Mouse (Mus musculus) limb, embryonic 11.5 days (tissue): Measurements from ENCODE around the gene Neb. TPM values are rescaled to one million over a fixed set of nuclear protein-coding genes. Genes with fewer than 3 reads are reported as not detected.
"Not testable (repeated sequence)": the region's sequence is repeated elsewhere in the genome, so short reads cannot be mapped to it uniquely, and the experiment has no call there.

ENCODE experiments used
- ATAC-seq: fragments of 200-750 bp; cut with Nextera tagmentation; 2 replicates; pipeline ENCODE4 v1.8.0; 2017; ENCODE audit warnings: low read depth; ENCODE audit not compliant: insufficient number of reproducible peaks, low FRiP score, low TSS enrichment
- DNase-seq: peaks from one replicate; pipeline ENCODE4 v3.0.0-alpha.2; 2015; ENCODE audit warnings: low spot score
- H3K27ac ChIP-seq: fragments of 300-500 bp; sonication (generic); replicated peaks from 2 replicates; pipeline ENCODE4 v1.5.1; 2014; ENCODE audit warnings: low read depth, mild to moderate bottlenecking, low read length
- H3K27me3 ChIP-seq: fragments of 300-500 bp; sonication (generic); 2 replicates; pipeline ENCODE4 v1.6.1; 2014; ENCODE audit warnings: mild to moderate bottlenecking, low read length, mixed read lengths; ENCODE audit not compliant: control insufficient read depth, insufficient read depth
- H3K36me3 ChIP-seq: fragments of 300-500 bp; sonication (generic); 2 replicates; pipeline ENCODE4 v1.6.1; 2014; ENCODE audit warnings: mild to moderate bottlenecking, low read length, moderate library complexity, mixed read lengths; ENCODE audit not compliant: control insufficient read depth, insufficient read depth
- H3K4me1 ChIP-seq: fragments of 300-500 bp; sonication (generic); 2 replicates; pipeline ENCODE4 v1.6.1; 2014; ENCODE audit warnings: low read length, mixed read lengths; ENCODE audit not compliant: control insufficient read depth, insufficient read depth
- H3K4me2 ChIP-seq: fragments of 300-500 bp; sonication (generic); 2 replicates; pipeline ENCODE4 v1.6.1; 2014; ENCODE audit warnings: low read depth, mild to moderate bottlenecking, moderate library complexity; ENCODE audit not compliant: severe bottlenecking
- H3K4me3 ChIP-seq: fragments of 300-500 bp; sonication (generic); 2 replicates; pipeline ENCODE4 v1.5.1; 2014; ENCODE audit warnings: low read depth, low read length
- H3K9ac ChIP-seq: fragments of 300-500 bp; sonication (generic); 2 replicates; pipeline ENCODE4 v1.6.1; 2014; ENCODE audit warnings: mild to moderate bottlenecking, low read length
- H3K9me3 ChIP-seq: fragments of 300-500 bp; sonication (generic); 2 replicates; pipeline ENCODE4 v1.6.1; 2016; ENCODE audit warnings: low read length; ENCODE audit not compliant: control insufficient read depth
- WGBS: fragments of 180-500 bp; shearing (Covaris S2); extraction: QIAGEN DNeasy Blood & Tissue Kit; methylation state at CpG from one replicate; pipeline ENCODE4 v1.1.7; 2014; 5-methylcytosine and 5-hydroxymethylcytosine counted together
- polyA plus RNA-seq: library from polyadenylated mRNA; unstranded; fragments of >200 nt; fragmentation: Nextera tagmentation; extraction: Ambion mirVana; gene quantifications from 2 replicates; pipeline ENCODE4 v1.2.1, GENCODE M21; 2014

The Neb gene
- polyA plus RNA-seq, 1 experiment from 2014 or later: 8.1 TPM

GRCm38 (mm10) chr2:52177726-52178125, 200.5 kb downstream of the Neb start:
- no peak for DNase-seq
- H3K36me3 ChIP-seq: no peaks in the 10 kb centered on the region
- no peak overlapping the region for H3K9ac ChIP-seq
- no peak overlapping the region for H3K4me3 ChIP-seq
- H3K27me3 ChIP-seq: no peaks in the 10 kb centered on the region
- 80% methylated on average over 9 of the region's 9 CpGs for WGBS
- no peak overlapping the region for H3K4me2 ChIP-seq
- H3K4me1 ChIP-seq: no peaks in the 10 kb centered on the region
- no peak for ATAC-seq
- H3K27ac ChIP-seq: no peak overlapping the region
- no peaks in the 10 kb centered on the region for H3K9me3 ChIP-seq

GRCm38 (mm10) chr2:52177184-52177583, 201.1 kb downstream of the Neb start:
- H3K36me3 ChIP-seq: no peaks in the 10 kb centered on the region
- H3K4me3 ChIP-seq: no peak overlapping the region
- H3K27ac ChIP-seq: no peak overlapping the region
- H3K27me3 ChIP-seq: no peaks in the 10 kb centered on the region
- no peak for ATAC-seq
- no peak for DNase-seq
- no peaks in the 10 kb centered on the region for H3K4me1 ChIP-seq
- WGBS: 93% methylated on average over 7 of the region's 7 CpGs
- no peak overlapping the region for H3K9ac ChIP-seq
- H3K4me2 ChIP-seq: no peak overlapping the region
- no peaks in the 10 kb centered on the region for H3K9me3 ChIP-seq

GRCm38 (mm10) chr2:52176537-52176936, 201.7 kb downstream of the Neb start:
- H3K36me3 ChIP-seq: no peaks in the 10 kb centered on the region
- H3K9me3 ChIP-seq: no peaks in the 10 kb centered on the region
- H3K9ac ChIP-seq: no peak overlapping the region
- H3K4me1 ChIP-seq: no peaks in the 10 kb centered on the region
- H3K4me2 ChIP-seq: no peak overlapping the region
- no peak overlapping the region for H3K27ac ChIP-seq
- no peak for ATAC-seq
- H3K4me3 ChIP-seq: no peak overlapping the region
- 44% methylated on average over 8 of the region's 8 CpGs for WGBS
- no peak for DNase-seq
- no peaks in the 10 kb centered on the region for H3K27me3 ChIP-seq

- no peaks in the 10 kb centered on the region for H3K4me1 ChIP-seq
- no peak overlapping the region for H3K4me2 ChIP-seq
- H3K27ac ChIP-seq: no peak overlapping the region
- no peaks in the 10 kb centered on the region for H3K27me3 ChIP-seq
- DNase-seq: no peak
- no peaks in the 10 kb centered on the region for H3K36me3 ChIP-seq
- H3K4me3 ChIP-seq: no peak overlapping the region
- 89% methylated on average over 4 of the region's 4 CpGs for WGBS
- ATAC-seq: no peak
- H3K9ac ChIP-seq: no peak overlapping the region
- H3K9me3 ChIP-seq: no peaks in the 10 kb centered on the region
These were observed 203.3 kb downstream of the Neb start for GRCm38 (mm10) chr2:52174951-52175350.

- Histone ChIP-seq H3K9ac (no peak overlapping the region), H3K36me3 (no peaks in the 10 kb centered on the region), H3K4me2 (no peak overlapping the region), H3K27ac (no peak overlapping the region), H3K4me3 (no peak overlapping the region), H3K4me1 (no peaks in the 10 kb centered on the region), H3K9me3 (no peaks in the 10 kb centered on the region), H3K27me3 (no peaks in the 10 kb centered on the region)
- WGBS: 58% methylated on average over 7 of the region's 7 CpGs
- ATAC-seq: no peak
- DNase-seq: no peak
These were observed 208.8 kb downstream of the Neb start for GRCm38 (mm10) chr2:52169243-52170005.

GRCm38 (mm10) chr2:52153064-52153463, 225.2 kb downstream of the Neb start:
- Histone ChIP-seq H3K4me1 (0 out of 2 replicates have a peak, but pooled peaks cover 4% of the 10 kb centered on the region), H3K27ac (no peak overlapping the region), H3K4me3 (no peak overlapping the region), H3K36me3 (no peaks in the 10 kb centered on the region), H3K9me3 (no peaks in the 10 kb centered on the region), H3K4me2 (no peak overlapping the region), H3K9ac (no peak overlapping the region), H3K27me3 (no peaks in the 10 kb centered on the region)
- ATAC-seq (no peak), DNase-seq (no peak)
- WGBS: 76% methylated on average over 3 of the region's 3 CpGs

- DNase-seq: no peak
- ATAC-seq: no peak
- H3K4me2 ChIP-seq: no peak overlapping the region
- H3K36me3 ChIP-seq: no peaks in the 10 kb centered on the region; the same call in 1 of the 2 replicates
- H3K27ac ChIP-seq: no peak overlapping the region
- 96% methylated on average over 2 of the region's 2 CpGs for WGBS
- no peak overlapping the region for H3K4me3 ChIP-seq
- no peaks in the 10 kb centered on the region for H3K4me1 ChIP-seq
- H3K9ac ChIP-seq: no peak overlapping the region
- H3K27me3 ChIP-seq: no peaks in the 10 kb centered on the region
- H3K9me3 ChIP-seq: no peaks in the 10 kb centered on the region
These were observed 244.9 kb downstream of the Neb start for GRCm38 (mm10) chr2:52133351-52133750.

- H3K36me3 ChIP-seq, ATAC-seq: not testable (repeated sequence)
- 97% methylated on average over 20 of the region's 20 CpGs for WGBS
These were observed 246.9 kb downstream of the Neb start for GRCm38 (mm10) chr2:52131370-52131769.

GRCm38 (mm10) chr2:52114086-52114485, 264.2 kb downstream of the Neb start:
- DNase-seq (peak; percentile 35), ATAC-seq (no peak)
- Histone ChIP-seq H3K9me3 (no peaks in the 10 kb centered on the region), H3K9ac (no peak overlapping the region), H3K27me3 (no peaks in the 10 kb centered on the region), H3K36me3 (peaks cover 22% of the 10 kb centered on the region), H3K4me3 (no peak overlapping the region), H3K4me2 (no peak overlapping the region), H3K4me1 (no peaks in the 10 kb centered on the region), H3K27ac (no peak overlapping the region)
- 62% methylated on average over 1 of the region's 1 CpGs for WGBS

More at GRCm38 (mm10) chr2:52131370-52131769, 246.9 kb downstream of the Neb start:
- H3K9me3 ChIP-seq, H3K4me2 ChIP-seq, H3K9ac ChIP-seq, H3K4me3 ChIP-seq, DNase-seq, H3K4me1 ChIP-seq, H3K27ac ChIP-seq, H3K27me3 ChIP-seq: not testable (repeated sequence)
